Mouse (Mus musculus): ENCODE results near the gene Ddx55.
"Not testable (repeated sequence)": the region's sequence is repeated elsewhere in the genome, so short reads cannot be mapped to it uniquely, and the experiment has no call there.

The Ddx55 gene

DNA sequence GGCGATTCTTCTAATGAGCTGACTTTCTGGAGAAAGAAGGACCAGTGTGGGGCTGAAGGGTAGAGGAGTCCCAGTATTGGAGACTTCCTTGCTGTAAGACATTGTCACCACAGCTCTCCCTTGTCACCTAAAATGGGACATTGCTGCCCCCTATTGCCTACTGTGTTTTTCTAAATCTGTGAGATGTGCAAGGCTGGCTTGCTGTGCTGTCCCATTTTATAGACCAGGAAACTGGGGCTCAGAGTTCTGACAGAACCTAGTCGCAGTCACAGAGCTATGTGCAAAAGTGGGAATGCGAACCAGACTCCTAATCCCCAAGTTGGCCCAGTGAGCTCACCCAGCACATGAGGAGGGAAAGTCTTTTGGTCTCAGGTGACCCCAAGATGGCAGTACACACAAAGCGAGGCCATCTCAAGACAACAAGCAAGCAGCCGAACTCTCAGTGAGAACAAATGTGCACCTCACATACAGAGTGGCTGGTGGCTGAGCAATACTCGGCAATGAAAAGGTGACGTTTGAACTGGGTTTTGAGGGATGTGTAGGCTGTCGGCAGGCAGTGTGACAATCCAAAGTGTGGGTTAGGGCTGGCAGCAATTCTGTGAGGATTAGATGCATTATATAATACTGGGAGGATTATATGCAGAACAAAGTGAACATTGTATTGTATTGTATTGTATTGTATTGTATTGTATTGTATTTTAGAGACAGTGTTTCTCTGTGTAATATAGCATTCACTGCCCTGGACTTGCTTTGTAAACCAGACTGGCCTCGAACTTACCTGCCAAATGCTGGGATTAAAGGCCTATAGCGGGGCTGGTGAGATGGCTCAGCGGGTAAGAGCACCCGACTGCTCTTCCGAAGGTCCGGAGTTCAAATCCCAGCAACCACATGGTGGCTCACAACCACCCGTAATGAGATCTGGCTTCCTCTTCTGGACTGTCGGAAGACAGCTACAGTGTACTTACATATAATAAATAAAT lies 13.6 kb upstream of the Ddx55 start:
- in situ Hi-C loops (cut with MseI, MboI) = loop anchor here in 1 of 2 experiments (10.0 kb wide), 1 partner anchor 104 kb away; the partner anchor contains the start of gene Kmt5a

DNA sequence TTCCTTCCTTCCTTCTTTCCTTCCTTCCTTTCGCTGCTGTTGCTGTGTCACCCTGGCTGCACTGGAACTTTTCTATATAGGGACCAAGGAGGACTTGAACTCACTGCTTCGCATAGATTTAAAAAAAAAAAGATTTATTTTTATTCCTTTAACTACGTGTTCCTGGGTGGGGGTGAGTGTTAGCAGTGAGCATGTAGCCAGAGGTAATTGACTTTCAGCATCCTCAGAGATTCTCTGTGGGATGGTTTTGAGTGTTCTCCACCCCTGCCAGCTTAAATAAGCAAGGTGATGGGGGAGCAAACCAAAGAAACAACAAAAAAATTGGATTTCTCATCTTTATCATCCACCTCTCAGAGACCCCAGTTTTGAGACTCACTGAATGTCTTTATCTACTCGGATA lies 12.8 kb upstream of the Ddx55 start:
- in situ Hi-C loops (cut with MseI, MboI) = loop anchor here in 1 of 2 experiments (10.0 kb wide), 1 partner anchor 105 kb away; the partner anchor contains the start of gene Kmt5a

DNA sequence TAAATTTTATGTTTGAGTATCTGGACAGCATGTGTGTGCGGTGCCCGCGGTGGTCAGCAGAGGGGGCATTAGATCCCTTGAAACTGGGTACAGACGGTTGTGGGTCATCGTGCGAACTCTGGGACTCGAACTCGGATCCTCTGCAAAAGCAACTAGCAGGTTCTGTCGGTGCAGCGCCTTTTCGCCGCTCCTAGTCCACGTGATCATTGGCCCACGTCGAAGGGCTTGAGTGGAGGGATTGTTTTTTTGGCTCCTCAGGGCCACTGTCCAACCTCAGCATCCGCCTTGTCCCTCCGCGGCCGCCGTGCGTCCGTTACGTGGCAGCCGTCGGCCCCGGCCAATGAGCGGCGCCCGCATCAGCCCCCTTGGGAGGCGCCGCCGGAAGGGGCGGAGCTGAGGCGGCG lies 12.3 kb upstream of the Ddx55 start, which contains the start of gene Tmed2:
Gene Tmed2, plus strand, starts transcription at position 313 of the 404 bp plus-strand sequence.
- in situ Hi-C loops (cut with MseI, MboI) = no loop called here

DNA sequence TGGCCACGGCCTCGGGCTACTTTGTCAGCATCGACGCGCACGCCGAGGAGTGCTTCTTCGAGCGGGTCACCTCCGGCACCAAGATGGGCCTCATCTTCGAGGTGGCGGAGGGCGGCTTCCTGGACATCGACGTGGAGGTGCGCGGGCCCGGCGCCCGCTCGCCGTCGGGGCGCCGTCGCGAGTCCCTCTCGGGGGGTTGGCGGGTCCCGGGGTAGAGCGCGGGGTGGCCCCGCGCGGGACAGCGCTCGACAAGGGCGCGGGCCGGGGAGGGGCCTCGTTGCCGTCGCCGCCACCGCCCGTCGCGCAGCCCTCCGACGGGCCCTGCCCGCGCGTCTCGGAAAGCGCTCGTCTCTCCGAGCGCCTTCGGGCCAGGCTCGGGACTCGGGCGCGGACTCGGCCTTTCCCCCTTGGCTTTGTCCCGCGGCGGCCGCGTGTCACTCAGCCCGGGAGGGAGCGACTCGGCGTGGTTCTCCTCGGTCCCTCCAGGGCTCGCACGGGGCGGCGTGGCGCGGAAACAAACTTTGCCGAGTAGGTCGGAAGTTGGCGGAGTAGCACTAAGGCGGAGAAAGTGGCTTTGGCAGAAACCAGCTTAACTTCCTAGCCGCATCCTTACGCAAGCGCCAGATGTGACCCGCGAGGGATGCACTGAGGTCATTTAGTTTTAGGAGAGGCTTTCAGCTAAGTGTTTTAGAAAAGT lies 11.6 kb upstream of the Ddx55 start:
- in situ Hi-C loops (cut with MseI, MboI) = no loop called here

DNA sequence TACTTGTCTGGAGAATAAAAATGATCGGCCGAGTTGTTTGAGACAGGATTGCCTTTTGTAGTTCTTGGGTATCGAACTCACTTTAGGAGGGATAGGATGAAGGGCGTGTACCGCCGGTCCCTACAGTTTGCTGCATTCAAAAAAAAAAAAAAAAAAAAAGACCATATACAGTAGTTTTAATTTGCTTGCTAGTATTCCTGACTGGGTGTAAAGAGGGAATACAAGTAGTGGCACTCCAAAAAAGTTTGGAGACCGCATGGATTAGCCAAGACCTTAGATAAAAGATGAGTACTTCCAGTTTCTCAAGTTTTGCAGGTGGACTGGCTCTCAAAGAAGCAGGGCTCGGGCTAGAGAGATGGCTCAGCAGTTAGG lies 11.1 kb upstream of the Ddx55 start:
- in situ Hi-C loops (cut with MseI, MboI) = no loop called here

DNA sequence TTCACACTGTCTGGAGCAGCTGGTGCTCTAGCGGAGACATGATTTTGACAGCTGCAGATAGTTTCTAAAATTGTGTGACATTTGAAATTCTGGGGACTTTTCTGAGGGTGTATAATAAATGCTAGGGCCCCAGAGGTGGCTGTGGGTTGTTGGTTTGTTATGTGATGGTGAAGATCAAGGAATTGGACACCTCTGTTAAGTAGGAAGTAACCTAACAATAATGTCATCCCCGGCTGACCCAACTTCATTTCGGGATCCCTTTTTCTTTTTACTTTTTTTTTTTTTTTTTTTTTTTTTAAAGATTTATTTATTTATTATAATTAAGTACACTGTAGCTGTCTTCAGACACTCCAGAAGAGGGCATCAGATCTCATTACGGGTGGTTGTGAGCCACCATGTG lies 1.9 kb upstream of the Ddx55 start:
- in situ Hi-C loops (cut with MseI, MboI) = not testable (repeated sequence)

DNA sequence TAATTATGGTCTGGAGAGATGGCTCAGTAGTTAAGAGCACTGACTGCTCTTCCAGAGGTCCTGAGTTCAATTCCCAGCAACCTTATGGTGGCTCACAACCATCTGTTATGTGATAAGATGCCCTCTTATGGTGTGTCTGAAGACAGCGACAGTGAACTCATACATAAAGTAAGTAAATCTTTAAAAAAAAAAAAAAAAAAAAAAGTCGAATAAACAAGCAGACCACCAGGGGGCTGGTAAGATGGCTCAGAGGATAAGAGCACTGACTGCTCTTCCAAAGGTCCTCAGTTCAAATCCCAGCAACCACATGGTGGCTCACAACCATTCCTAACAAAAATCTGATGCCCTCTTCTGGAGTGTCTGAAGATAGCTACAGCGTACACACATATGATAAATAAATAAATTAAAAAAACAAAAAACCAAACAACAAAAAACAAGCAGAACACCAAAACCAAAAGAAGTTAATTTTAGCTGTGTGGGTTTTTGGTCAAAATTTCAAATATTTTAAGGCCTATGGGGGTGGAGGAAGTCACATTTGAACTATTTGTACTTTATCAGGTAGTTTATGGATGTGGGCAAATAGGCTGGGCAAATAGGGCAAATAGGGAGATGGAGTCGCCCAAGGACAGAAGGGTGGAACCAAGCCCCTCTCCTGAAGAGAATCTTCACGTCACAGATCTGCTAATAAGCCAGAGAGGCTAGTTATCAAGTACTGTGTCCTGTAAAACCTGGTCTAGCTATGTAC lies 1.1 kb upstream of the Ddx55 start:
- in situ Hi-C loops (cut with MseI, MboI) = not testable (repeated sequence)

DNA sequence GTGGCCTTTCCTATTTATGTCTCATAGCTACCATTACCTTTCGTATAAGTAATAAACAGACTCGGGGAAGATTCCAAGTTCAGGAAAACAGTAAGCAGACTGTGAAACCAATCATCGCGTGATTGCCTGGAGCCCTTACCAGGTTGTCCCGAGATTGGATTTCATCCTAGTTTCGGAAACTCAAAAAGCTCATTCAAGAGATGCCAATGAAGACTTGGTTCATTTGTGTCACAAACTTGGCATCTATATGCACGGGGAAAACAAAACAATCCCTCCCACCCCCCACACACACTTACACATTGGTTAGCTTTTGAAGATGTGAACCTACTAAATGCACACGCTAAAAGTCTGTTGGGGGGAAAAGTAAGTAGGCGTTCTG lies 581 bp upstream of the Ddx55 start:
- in situ Hi-C loops (cut with MseI, MboI) = no loop called here

DNA sequence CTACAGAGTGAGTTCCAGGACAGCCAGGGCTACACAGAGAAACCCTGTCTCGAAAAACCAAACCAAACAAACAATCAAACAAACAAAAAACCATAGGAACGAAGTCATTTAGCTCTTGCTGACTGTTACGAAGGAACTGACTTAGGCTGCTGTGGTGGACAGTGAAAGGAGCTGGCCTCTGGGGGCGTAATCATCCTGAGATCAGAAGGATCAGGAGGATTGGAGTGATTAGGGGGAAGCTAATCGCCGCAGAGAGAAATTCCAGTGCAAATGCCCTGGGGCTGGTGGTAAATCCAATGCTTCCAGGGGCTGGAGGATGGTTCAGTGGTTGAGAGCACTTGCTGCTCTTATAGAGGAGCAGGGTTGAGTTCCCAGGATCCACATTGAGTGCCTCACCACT lies 943 bp downstream of the Ddx55 start:
- in situ Hi-C loops (cut with MseI, MboI) = no loop called here

DNA sequence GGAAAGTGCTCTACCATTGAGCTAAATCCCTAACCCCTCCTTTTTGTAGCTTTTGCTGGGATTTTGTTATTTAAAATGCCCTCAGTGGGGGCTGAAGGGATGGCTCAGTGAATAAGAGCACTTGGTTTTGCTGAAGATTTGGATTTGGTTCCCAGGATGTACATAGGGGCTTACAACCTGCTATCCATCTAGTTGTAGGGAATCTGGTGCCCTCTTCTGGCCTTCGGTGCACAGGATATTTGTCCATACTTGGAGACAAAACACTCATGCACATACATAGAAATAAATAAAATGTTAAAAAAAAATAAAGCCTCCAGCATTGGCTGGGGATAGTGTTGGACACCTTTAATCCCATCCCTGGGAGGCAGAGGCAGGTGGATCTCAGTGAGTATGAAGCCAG lies 2.5 kb downstream of the Ddx55 start:
- in situ Hi-C loops (cut with MseI, MboI) = no loop called here

DNA sequence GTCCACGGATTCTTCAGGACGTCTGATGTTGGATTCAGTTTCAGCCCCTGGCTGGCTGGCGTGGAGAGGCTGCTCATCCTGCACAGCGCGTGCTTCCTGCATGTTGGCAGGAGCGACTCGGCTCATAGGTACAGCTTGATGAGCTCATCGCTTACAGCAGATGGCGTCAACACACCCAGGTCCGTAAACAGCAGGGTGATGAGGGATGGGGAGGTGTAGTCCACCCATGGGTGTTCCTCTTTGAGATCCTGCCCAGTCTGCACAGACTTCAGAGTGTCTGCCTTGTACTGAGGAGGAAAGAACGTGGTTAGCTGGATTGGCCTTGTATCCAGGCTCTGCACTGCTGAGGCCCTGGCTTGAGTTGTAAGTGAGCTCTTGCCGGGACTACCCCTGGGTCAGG lies 18.4 kb downstream of the Ddx55 start:
- in situ Hi-C loops (cut with MseI, MboI) = no loop called here

DNA sequence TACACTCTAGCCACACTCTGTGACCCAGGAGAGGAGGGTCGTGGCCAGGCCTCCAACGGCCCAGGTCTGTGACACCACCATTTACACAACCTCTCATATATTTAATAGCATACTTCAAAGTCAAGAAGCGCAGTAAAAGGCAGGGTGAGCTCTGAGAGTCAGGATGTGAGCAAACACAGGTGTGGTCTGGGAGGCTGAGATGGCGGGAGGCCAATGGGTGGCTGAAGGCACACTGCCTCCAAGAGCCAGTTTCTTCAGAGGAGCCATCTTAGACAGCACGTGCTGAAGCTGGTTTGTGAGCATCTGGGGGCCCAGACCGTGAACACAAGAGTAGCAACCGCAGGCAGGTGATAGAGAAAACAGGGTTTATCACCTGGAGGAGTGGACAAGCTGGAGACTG lies 22.8 kb downstream of the Ddx55 start:
- in situ Hi-C loops (cut with MseI, MboI) = no loop called here

DNA sequence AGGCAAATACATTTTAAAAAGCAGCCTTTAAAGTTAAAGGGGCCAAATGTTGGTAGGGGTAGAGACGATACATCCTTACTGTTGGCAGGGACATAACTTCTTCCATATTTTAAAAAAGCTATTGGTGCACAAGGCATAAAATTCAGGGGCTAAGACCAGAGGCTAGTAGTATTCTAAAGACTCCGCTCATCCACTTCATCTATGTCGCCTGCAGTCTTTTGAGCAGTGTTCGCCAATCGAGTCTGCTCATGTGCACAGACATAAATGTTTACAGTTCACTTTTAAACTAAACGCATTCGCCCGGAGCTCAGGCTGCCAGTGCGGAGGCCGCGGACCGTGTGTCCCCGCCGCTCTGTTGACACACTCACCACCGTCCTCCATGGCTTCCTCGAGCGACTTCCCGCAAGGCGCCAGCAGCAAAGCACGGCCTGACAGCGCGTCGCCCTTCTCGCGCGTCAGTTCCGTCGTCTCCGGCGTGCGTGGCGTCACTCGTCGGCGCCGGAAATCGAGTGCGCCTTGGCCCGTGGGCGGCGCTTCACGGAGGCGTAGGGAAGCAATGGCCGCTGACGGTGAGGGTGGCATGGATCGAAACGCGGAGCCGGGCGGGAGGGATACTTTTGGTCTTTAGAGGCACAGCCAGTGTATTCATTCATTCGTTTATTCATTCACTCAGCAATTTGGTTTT lies 26.1 kb downstream of the Ddx55 start, which contains the start of the genes Eif2b1 and Gtf2h3:
Gene Eif2b1, minus strand, starts transcription at position 499 of the 685 bp plus-strand sequence.
Gene Gtf2h3, plus strand, starts transcription at position 508 of the 685 bp plus-strand sequence.
- in situ Hi-C loops (cut with MseI, MboI) = no loop called here

DNA sequence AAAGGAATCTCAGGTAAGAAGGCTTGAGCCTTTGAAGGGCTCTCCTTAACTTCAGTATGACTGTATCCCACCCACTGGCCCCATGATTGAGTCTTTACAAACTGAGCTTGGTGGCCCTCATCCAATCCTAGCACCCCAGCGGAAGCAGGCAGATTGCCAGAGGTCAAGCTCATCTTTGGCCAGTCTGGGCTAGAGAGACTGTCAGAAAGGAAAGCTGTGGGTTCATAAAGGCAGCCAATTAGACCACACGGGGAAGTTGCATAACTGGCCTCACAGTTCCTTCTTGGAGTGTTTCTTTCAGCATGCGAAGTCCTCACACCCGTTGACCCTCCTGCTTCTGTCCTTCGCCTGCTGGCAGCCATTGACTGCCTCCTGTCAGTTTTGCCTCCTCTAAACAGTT lies 29.9 kb downstream of the Ddx55 start:
- in situ Hi-C loops (cut with MseI, MboI) = no loop called here

DNA sequence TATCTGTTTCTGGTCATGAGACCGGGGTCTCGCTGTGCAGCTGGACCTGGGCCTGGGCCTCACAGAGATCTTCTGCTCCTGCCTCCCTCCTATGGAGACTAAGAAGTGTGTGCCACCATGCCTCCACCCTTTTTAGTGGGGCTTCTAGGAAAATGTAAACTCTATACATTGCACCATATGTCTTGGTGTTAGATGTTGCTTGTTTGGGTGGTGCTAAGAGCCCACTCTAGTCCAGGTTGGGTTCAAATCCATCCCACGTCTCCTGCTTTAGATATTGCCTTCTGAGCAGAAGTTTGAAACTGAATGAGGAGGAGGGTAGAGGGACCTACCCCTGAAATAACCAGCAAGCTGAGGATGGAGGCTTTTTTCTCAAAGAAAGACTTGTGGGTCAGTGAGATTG lies 40.1 kb downstream of the Ddx55 start:
- in situ Hi-C loops (cut with MseI, MboI) = no loop called here

DNA sequence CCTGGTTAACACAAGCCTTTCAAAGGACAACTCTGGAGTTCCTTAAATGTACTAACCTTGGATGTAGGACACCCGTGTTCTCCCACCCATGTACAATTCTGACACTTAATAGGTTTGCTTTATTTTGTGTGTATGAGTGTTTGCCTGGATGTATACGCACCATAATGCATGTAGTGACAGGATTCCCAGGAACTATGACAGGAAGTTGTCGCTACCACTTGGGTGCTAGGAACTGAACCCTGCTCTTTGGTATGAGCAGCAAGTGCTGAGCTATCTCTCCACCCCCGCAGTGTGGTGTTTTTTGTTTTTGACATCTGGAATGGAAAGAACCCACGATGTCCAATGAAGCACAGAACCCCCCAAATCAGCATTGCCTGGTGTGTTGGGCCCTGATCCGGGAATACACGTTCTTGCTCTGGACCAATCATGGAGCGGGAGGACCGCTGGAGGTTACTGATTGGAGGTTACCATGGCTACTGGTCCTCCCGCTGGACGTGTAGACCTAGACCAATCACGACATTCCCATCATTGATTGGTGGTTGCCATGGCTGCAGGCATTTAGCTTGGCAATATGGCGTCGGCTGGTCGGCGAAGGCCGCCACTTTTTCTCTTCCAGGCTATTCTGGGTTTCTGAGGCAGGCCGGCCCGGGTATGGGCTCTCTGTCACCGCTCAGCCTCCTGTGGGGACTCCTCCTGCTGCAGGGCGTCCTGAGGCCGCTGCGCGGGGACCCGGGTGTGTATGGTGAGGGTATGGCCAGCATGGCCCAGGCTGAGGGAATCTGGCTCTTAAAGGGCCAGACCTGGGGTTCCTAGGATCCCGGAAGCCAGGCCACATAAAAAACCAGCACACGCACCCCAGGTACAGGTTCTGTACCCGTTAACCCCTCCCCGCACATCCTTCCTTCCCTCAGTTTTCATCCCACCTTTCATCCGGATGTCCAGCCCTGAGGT lies 45.8 kb downstream of the Ddx55 start:
- in situ Hi-C loops (cut with MseI, MboI) = no loop called here

DNA sequence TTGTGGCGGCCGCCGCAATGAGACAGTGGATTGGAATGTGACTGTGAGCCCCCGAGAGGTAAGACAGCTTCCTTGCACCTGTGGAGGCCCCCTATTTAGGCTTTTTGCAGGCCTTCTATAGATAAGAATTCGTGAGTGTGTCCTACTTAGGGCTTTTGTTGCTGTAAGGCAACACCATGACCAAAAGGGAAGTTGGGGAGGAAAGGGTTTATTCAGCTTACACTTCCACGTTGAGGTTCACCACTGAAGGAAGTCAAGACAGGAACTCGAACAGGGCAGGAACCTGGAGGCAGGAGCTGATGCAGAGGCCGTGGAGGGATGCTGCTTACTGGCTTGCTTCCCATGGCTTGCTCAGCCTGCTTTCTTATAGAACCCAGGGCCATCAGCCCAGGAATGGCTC lies 47.1 kb downstream of the Ddx55 start:
- in situ Hi-C loops (cut with MseI, MboI) = not testable (repeated sequence)

DNA sequence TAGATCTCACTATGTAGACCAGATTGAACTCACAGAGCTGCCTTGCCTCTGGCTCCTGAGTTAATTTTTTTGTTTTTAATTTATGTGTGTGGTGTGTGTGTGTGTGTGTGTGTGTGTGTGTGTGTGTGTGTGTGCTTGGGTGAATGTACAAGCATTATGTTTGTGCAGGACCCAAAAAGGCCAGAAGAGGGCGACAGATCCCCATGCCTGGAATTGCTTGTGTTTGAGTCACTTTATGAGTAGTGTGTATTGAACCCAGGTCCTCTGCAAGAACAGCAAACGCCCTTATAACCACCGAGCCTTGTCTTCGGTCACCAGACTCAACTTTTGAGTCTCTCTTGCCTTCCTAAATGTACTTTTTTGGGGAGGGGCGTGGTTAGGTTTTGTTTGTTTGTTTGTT lies 49.7 kb downstream of the Ddx55 start:
- in situ Hi-C loops (cut with MseI, MboI) = no loop called here

DNA sequence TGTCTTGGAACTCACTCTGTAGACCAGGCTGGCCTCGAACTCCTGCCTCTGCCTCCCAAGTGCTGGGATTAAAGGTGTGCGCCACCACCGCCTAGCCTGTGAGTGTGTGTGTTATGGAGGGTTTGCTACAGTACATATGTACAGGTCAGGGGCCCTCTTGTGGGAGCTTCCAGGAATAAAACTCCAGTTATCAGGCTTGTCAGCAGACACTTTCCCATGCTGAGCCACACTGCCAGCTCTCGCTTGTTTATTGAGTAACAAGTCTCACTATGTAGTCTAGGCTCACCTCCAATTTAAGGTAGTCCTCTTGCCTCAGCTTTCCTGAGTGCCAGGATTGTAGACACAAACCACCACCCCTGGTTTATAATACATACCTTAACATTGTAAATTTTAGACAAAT lies 51.6 kb downstream of the Ddx55 start:
- in situ Hi-C loops (cut with MseI, MboI) = no loop called here

DNA sequence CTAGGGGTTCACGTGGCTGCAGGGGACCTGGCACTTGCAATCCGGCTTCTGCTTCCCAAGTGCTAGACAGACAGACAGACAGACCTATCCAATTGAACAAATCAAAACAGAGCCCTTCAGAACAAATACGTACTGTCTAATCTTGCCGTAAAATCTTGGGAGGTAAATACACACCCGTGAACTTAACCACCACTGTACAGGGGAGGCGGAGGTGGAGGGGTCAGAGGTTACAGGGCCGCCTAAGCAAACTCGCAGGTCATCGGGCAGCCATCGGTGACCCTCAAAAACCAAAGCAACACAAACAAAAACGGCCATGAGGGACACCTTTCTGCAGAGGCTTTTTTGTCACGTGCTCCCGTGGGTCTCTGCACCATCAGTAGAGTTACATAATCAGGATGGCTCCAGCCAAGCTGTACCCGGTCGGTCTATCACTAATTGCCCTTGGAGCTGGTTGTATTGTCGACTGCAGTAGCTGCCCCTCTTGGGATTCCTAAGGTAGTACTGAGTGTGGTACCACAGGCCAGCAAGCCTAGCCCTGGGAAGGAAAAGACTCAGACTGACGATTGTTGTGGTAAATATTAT lies 52.5 kb downstream of the Ddx55 start:
- in situ Hi-C loops (cut with MseI, MboI) = no loop called here

Measured in mouse trophoblast stem cell (cell line).